Mouse (Mus musculus) brown adipose tissue, adult 24 weeks (tissue): ENCODE data around the gene Dcps. TPM values are rescaled to one million over a fixed set of nuclear protein-coding genes. Genes with fewer than 3 reads are reported as not detected.

ENCODE experiments used
- H3K27ac ChIP-seq: fragments of 200-500 bp; replicated peaks from 2 replicates; pipeline ENCODE4 v1.5.1; 2012; ENCODE audit warnings: low read depth, mild to moderate bottlenecking, low read length
- H3K4me1 ChIP-seq: fragments of 200-500 bp; 2 replicates; pipeline ENCODE4 v1.6.1; 2012; ENCODE audit warnings: low read length, mixed read lengths; ENCODE audit not compliant: control insufficient read depth, insufficient read depth, insufficient read length
- H3K4me3 ChIP-seq: fragments of 200-500 bp; 2 replicates; pipeline ENCODE4 v1.5.1; 2012; ENCODE audit warnings: low read depth, mild to moderate bottlenecking, low read length, moderate library complexity; ENCODE audit not compliant: insufficient read depth
- polyA plus RNA-seq: library from polyadenylated mRNA; stranded (reverse); fragments of >200 nt; gene quantifications from 2 replicates; pipeline ENCODE4 v1.2.4, GENCODE M21; 2012; ENCODE audit not compliant: missing spikeins, insufficient read depth, insufficient read length

The Dcps gene
- polyA plus RNA-seq, 1 experiment = 12.6 TPM

- H3K27ac ChIP-seq = peak overlapping the region; percentile 31
- no peak overlapping the region for H3K4me3 ChIP-seq
- H3K4me1 ChIP-seq = peaks cover 33% of the 10 kb centered on the region
These were observed 46.9 kb downstream of the Dcps start for GRCm38 (mm10) chr9:35128995-35129418.

- Histone ChIP-seq H3K27ac (peak overlapping the region; percentile 15), H3K4me1 (peaks cover 34% of the 10 kb centered on the region), H3K4me3 (no peak overlapping the region)
These were observed 47.3 kb downstream of the Dcps start for GRCm38 (mm10) chr9:35128564-35128963.

GRCm38 (mm10) chr9:35127561-35127960 is 48.3 kb downstream of the Dcps start:
- no peak overlapping the region for H3K4me3 ChIP-seq
- peaks cover 39% of the 10 kb centered on the region for H3K4me1 ChIP-seq
- peak overlapping the region; percentile 32 for H3K27ac ChIP-seq

- Histone ChIP-seq H3K4me3 (no peak overlapping the region), H3K4me1 (peaks cover 39% of the 10 kb centered on the region), H3K27ac (peak overlapping the region; percentile 41)
These were observed 48.7 kb downstream of the Dcps start for GRCm38 (mm10) chr9:35127147-35127546.

- no peak overlapping the region for H3K4me3 ChIP-seq
- H3K27ac ChIP-seq = no peak overlapping the region
- peaks cover 39% of the 10 kb centered on the region for H3K4me1 ChIP-seq
These were observed 51.2 kb downstream of the Dcps start for GRCm38 (mm10) chr9:35124678-35124955.

GRCm38 (mm10) chr9:35123804-35124677 is 51.8 kb downstream of the Dcps start:
- H3K27ac ChIP-seq = peak overlapping the region; percentile 47
- no peak overlapping the region for H3K4me3 ChIP-seq
- H3K4me1 ChIP-seq = peaks cover 36% of the 10 kb centered on the region

GRCm38 (mm10) chr9:35123456-35123803 is 52.4 kb downstream of the Dcps start:
- Histone ChIP-seq H3K4me1 (peaks cover 34% of the 10 kb centered on the region), H3K4me3 (no peak overlapping the region), H3K27ac (peak overlapping the region; percentile 47)

- H3K4me3 ChIP-seq = no peak overlapping the region
- no peak overlapping the region for H3K27ac ChIP-seq
- H3K4me1 ChIP-seq = peaks cover 32% of the 10 kb centered on the region
These were observed 53.2 kb downstream of the Dcps start for GRCm38 (mm10) chr9:35122551-35123266.

- Histone ChIP-seq H3K4me3 (no peak within 1 kb of the TSS), H3K4me1 (peaks cover 15% of the 10 kb centered on the region)
These were observed 56.7 kb downstream of the Dcps start, which contains the start of gene St3gal4 for GRCm38 (mm10) chr9:35119168-35119567. Gene St3gal4, minus strand, starts transcription at chr9:35119268.

GRCm38 (mm10) chr9:35118563-35118962 is 57.3 kb downstream of the Dcps start:
- Histone ChIP-seq H3K4me1 (peaks cover 14% of the 10 kb centered on the region), H3K4me3 (no peak overlapping the region), H3K27ac (no peak overlapping the region)

More at GRCm38 (mm10) chr9:35119168-35119567, 56.7 kb downstream of the Dcps start, which contains the start of gene St3gal4:
- H3K27ac ChIP-seq = peak within 1 kb of the TSS; percentile 92

GRCm38 (mm10) chr9:35117384-35118295 is 58.2 kb downstream of the Dcps start:
- Histone ChIP-seq H3K4me1 (peaks cover 10% of the 10 kb centered on the region), H3K27ac (peak overlapping the region; percentile 92), H3K4me3 (peak overlapping the region; percentile 87)

GRCm38 (mm10) chr9:35116391-35117381 is 59.2 kb downstream of the Dcps start:
- Histone ChIP-seq H3K4me3 (peak overlapping the region; percentile 87), H3K4me1 (peaks cover 13% of the 10 kb centered on the region), H3K27ac (peak overlapping the region; percentile 92)

- Histone ChIP-seq H3K27ac (0 out of 2 replicates have a peak overlapping the region, but pooled peaks have one; percentile 56), H3K4me1 (peaks cover 13% of the 10 kb centered on the region; the same call in 1 of the 2 replicates), H3K4me3 (peak overlapping the region; percentile 87)
These were observed 60.1 kb downstream of the Dcps start for GRCm38 (mm10) chr9:35115804-35116203.

- H3K4me1 ChIP-seq = peaks cover 13% of the 10 kb centered on the region; the same call in 1 of the 2 replicates
- peak overlapping the region; percentile 87 for H3K4me3 ChIP-seq
- no peak overlapping the region for H3K27ac ChIP-seq
These were observed 60.6 kb downstream of the Dcps start for GRCm38 (mm10) chr9:35115299-35115698.
